Mouse (Mus musculus) limb, embryonic 11.5 days (tissue): ENCODE results near the gene Smtn. TPM values are rescaled to one million over a fixed set of nuclear protein-coding genes. Genes with fewer than 3 reads are reported as not detected.
A peak's percentile ranks its signal among the peaks of the same experiment; 100 is the strongest.

Experiments used
- ATAC-seq: fragments of 200-750 bp; cut with Nextera tagmentation; 2 replicates; pipeline ENCODE4 v1.8.0; 2017; ENCODE audit warnings: low read depth; ENCODE audit not compliant: insufficient number of reproducible peaks, low FRiP score, low TSS enrichment
- DNase-seq: peaks from one replicate; pipeline ENCODE4 v3.0.0-alpha.2; 2015; ENCODE audit warnings: low spot score
- H3K27ac ChIP-seq: fragments of 300-500 bp; sonication (generic); replicated peaks from 2 replicates; pipeline ENCODE4 v1.5.1; 2014; ENCODE audit warnings: low read depth, mild to moderate bottlenecking, low read length
- H3K27me3 ChIP-seq: fragments of 300-500 bp; sonication (generic); 2 replicates; pipeline ENCODE4 v1.6.1; 2014; ENCODE audit warnings: mild to moderate bottlenecking, low read length, mixed read lengths; ENCODE audit not compliant: control insufficient read depth, insufficient read depth
- H3K36me3 ChIP-seq: fragments of 300-500 bp; sonication (generic); 2 replicates; pipeline ENCODE4 v1.6.1; 2014; ENCODE audit warnings: mild to moderate bottlenecking, low read length, moderate library complexity, mixed read lengths; ENCODE audit not compliant: control insufficient read depth, insufficient read depth
- H3K4me1 ChIP-seq: fragments of 300-500 bp; sonication (generic); 2 replicates; pipeline ENCODE4 v1.6.1; 2014; ENCODE audit warnings: low read length, mixed read lengths; ENCODE audit not compliant: control insufficient read depth, insufficient read depth
- H3K4me2 ChIP-seq: fragments of 300-500 bp; sonication (generic); 2 replicates; pipeline ENCODE4 v1.6.1; 2014; ENCODE audit warnings: low read depth, mild to moderate bottlenecking, moderate library complexity; ENCODE audit not compliant: severe bottlenecking
- H3K4me3 ChIP-seq: fragments of 300-500 bp; sonication (generic); 2 replicates; pipeline ENCODE4 v1.5.1; 2014; ENCODE audit warnings: low read depth, low read length
- H3K9ac ChIP-seq: fragments of 300-500 bp; sonication (generic); 2 replicates; pipeline ENCODE4 v1.6.1; 2014; ENCODE audit warnings: mild to moderate bottlenecking, low read length
- H3K9me3 ChIP-seq: fragments of 300-500 bp; sonication (generic); 2 replicates; pipeline ENCODE4 v1.6.1; 2016; ENCODE audit warnings: low read length; ENCODE audit not compliant: control insufficient read depth
- WGBS: fragments of 180-500 bp; shearing (Covaris S2); extraction: QIAGEN DNeasy Blood & Tissue Kit; methylation state at CpG from one replicate; pipeline ENCODE4 v1.1.7; 2014; 5-methylcytosine and 5-hydroxymethylcytosine counted together
- polyA plus RNA-seq: library from polyadenylated mRNA; unstranded; fragments of >200 nt; fragmentation: Nextera tagmentation; extraction: Ambion mirVana; gene quantifications from 2 replicates; pipeline ENCODE4 v1.2.1, GENCODE M21; 2014

The Smtn gene
- polyA plus RNA-seq, 1 experiment from 2014 or later, result 38.8 TPM

DNA sequence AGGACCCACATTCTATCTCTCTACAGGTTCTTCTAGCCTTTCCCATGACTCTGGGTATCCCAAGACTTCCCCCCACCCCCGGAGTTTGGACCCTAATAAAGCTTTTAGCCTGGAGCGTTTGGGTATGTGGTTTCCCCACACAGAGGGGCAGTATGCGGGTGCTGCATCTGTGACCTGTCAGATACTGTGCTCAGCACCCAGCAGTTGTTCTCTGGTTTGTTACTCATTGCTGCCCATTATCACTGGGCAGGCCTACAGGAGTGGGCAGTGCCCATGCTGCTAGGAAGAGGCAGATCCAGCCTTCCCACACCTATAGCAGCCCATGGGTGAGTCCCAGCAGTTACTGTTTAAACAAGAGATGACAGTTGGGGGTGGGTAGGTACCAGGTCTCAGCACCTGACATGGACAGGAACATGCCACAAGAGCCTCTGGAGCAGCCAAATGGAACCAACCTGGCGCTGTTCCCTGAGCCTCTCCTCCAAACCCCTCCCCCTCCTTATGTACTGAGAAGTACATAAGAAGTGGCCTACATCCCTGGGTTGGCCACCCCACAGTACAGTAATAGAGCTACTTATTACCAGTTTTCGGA is 3.6 kb downstream of the Smtn start:
- ATAC-seq (no peak), DNase-seq (no peak)
- H3K9me3 ChIP-seq, result no peaks in the 10 kb centered on the region
- no peak overlapping the region for H3K4me3 ChIP-seq
- H3K4me2 ChIP-seq, result no peak overlapping the region
- no peak overlapping the region for H3K9ac ChIP-seq
- H3K27me3 ChIP-seq, result no peaks in the 10 kb centered on the region
- 91% methylated on average over 5 of the region's 5 CpGs for WGBS
- H3K36me3 ChIP-seq, result peaks cover 6% of the 10 kb centered on the region
- H3K4me1 ChIP-seq, result peaks cover 17% of the 10 kb centered on the region
- no peak overlapping the region for H3K27ac ChIP-seq

DNA sequence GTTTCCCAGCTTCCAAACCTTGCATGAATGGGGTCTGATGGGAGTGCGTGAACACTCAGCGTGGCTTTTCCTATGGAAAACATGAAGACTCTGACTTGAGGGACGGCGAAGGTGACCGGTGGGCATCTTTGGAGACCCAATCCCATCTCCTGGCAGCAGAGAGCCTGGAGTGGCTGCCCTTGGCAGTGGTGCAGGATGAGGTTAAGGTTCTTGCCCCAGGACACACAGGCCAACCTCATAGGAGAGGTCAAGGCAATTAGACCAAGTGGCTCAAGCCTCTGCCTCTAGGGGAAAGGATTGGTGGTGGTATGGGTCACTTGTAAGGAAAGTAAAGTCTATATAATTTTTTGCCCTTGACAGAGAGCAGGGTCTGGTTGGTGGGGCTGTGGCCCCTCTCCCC is 4.3 kb downstream of the Smtn start:
- H3K4me1 ChIP-seq, result peaks cover 17% of the 10 kb centered on the region
- no peaks in the 10 kb centered on the region for H3K27me3 ChIP-seq
- DNase-seq (no peak), ATAC-seq (no peak)
- peak overlapping the region; percentile 72 for H3K9ac ChIP-seq
- WGBS, result 49% methylated on average over 5 of the region's 5 CpGs
- H3K4me3 ChIP-seq, result peak overlapping the region; percentile 45
- H3K36me3 ChIP-seq, result peaks cover 9% of the 10 kb centered on the region
- peak overlapping the region; percentile 87 for H3K27ac ChIP-seq
- peak overlapping the region; percentile 85 for H3K4me2 ChIP-seq
- no peaks in the 10 kb centered on the region for H3K9me3 ChIP-seq

DNA sequence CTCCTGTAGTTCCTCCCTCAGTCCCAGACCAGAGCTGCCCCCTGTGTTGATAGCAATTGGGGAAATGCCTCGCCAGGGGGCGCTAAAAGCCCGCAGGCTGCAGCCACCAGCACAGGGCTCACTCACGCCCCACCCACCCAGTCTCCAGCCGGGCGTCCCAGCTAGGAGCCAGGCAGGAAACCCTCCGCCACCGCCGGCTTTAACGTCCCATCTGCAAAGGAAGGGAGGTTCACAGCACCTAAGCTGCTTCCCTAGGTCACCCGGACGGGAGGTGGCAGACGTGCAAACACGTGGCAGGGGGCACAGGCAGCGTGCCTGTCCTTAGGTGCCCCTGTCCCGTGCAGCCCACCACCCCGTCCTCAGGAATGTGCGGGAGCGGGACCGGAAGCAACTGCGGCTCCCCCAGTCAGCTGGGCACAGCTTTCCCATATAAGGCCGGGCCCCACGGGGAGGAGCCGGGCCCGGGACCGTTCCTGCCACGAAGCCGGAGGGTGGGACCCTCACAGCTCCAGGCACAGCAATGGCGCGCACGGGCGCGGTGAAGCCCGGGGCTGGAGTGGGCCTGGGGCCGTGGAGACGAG is 4.9 kb downstream of the Smtn start:
- ATAC-seq, result peak; percentile 81
- H3K27ac ChIP-seq, result peak overlapping the region; percentile 87
- H3K27me3 ChIP-seq, result no peaks in the 10 kb centered on the region
- H3K4me2 ChIP-seq, result peak overlapping the region; percentile 85
- peak overlapping the region; percentile 45 for H3K4me3 ChIP-seq
- peak overlapping the region; percentile 72 for H3K9ac ChIP-seq
- WGBS, result under 1% methylated on average over 36 of the region's 36 CpGs
- peaks cover 12% of the 10 kb centered on the region for H3K36me3 ChIP-seq
- no peaks in the 10 kb centered on the region for H3K9me3 ChIP-seq
- peak; percentile 99 for DNase-seq
- peaks cover 17% of the 10 kb centered on the region for H3K4me1 ChIP-seq

DNA sequence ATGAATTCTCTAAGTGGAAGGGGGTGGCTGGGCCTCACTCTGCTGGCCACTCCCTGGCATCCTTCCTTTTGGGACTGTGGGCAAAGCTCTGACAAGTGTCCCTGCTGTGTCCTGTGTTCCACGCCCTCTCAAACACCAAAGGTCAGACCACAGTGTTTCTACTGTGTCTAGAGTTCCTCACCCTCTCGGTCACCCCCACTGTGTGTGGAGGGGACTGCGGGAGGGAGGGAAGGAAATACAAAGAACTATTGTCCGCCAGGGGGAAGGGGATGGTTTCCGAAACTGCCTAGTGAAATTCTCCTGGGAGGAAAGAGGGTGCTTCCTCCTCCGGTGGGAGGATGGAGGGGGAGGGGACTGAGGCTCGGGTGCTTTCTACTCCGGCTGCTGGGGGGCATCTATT is 5.5 kb downstream of the Smtn start:
- H3K4me2 ChIP-seq, result peak overlapping the region; percentile 34; the same call in 1 of the 2 replicates
- ATAC-seq (no peak), DNase-seq (no peak)
- no peaks in the 10 kb centered on the region for H3K9me3 ChIP-seq
- no peak overlapping the region; the same call in 1 of the 2 replicates for H3K27ac ChIP-seq
- no peaks in the 10 kb centered on the region for H3K27me3 ChIP-seq
- H3K4me3 ChIP-seq, result no peak overlapping the region
- H3K4me1 ChIP-seq, result peaks cover 17% of the 10 kb centered on the region
- H3K9ac ChIP-seq, result peak overlapping the region; percentile 72
- H3K36me3 ChIP-seq, result peaks cover 12% of the 10 kb centered on the region
- 28% methylated on average over 8 of the region's 8 CpGs for WGBS

DNA sequence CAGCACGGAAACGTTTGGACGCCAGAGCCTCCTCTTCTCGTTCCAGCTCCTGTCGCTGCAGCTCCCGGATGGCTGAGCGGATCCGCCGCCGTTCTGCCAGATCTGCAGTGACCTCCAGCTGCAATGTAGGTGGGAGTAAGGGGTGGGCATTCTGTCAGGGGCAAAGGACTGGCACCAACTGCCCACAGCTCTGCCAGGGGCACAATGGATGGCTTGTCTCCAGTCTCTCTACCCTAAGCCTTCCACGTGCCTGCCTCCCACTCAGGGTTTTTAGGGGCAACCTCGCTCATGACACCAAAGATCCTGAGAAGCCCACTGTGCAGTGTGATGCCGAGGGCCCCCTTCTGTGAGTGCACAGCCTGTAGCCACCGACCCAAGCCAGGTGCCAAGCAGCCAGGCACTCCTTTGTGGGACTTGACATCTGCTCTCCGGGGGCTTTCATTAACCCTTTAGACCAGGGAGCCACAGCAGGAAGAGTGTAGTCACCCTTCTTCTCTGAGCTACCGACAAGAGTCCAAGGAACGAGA is 6.9 kb downstream of the Smtn start:
- Histone ChIP-seq H3K9me3 (no peaks in the 10 kb centered on the region), H3K27ac (no peak overlapping the region), H3K4me2 (no peak overlapping the region), H3K9ac (no peak overlapping the region), H3K27me3 (no peaks in the 10 kb centered on the region), H3K4me1 (peaks cover 15% of the 10 kb centered on the region), H3K36me3 (peaks cover 23% of the 10 kb centered on the region), H3K4me3 (no peak overlapping the region)
- no peak for ATAC-seq
- DNase-seq, result no peak
- 92% methylated on average over 17 of the region's 17 CpGs for WGBS

DNA sequence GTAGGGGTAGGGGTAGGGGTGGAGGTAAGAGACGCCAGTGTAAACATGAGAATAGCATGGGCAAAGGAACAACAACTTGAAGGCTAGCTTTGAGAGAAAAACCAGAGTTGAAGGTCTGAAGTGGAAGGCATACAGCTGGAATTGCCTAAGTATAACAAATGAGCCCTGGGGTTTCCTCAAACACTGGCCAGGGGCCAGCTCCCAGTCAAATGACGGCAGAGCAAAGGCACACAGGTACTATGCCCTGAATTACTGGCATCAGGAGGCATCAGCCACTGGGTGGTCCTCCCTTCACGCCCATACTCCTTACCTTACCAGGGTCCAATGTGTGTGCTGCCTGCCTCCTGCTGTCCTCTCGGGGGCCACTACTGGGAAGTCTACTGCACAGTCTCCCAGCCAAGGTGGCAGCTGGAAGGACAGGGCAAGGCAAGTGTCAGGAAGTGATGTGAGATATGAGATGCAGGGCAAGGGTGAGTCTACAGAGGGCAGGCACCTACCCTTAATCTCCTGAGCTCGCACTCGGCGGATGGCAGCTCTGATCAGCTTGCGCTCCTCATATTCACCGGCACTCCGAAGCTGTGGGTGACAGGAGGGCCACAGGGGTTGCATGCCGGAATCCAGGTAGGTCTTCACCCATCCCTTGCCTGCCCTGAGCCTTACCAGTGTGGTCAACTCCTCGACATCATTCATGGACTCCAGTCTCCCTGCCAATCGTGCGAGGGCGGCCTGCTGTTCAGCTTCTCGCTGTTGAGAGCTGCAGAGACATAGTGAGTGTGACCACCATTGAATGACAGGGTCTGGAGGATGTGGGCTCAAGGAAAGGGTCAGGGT is 8.1 kb downstream of the Smtn start:
- no peak for DNase-seq
- Histone ChIP-seq H3K27me3 (no peaks in the 10 kb centered on the region), H3K4me2 (no peak overlapping the region), H3K4me1 (peaks cover 7% of the 10 kb centered on the region; the same call in 1 of the 2 replicates), H3K4me3 (no peak overlapping the region), H3K9me3 (no peaks in the 10 kb centered on the region), H3K27ac (no peak overlapping the region), H3K9ac (no peak overlapping the region), H3K36me3 (peaks cover 23% of the 10 kb centered on the region)
- WGBS, result 90% methylated on average over 16 of the region's 16 CpGs
- ATAC-seq, result no peak

DNA sequence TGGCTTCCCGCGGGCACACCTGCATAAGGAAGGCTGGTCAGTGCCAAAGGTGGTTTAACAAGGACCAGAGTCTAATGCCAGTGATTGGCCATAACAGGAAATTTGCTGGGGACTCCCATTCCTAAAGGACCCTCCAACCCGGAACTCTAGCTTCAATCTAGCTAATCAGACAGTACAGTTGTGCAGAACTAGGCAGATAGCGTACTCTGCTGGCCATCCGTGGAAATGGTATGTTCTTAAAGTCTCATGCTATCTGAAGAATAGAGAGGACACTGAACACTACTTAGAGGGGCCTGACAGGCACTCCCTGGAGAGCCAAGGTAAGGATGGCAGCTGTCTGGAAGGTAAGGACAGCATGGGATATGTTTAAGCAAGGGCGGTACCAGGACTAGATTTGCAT is 8.8 kb downstream of the Smtn start:
- Histone ChIP-seq H3K4me3 (no peak overlapping the region), H3K36me3 (peaks cover 23% of the 10 kb centered on the region), H3K4me2 (no peak overlapping the region), H3K27ac (no peak overlapping the region), H3K27me3 (no peaks in the 10 kb centered on the region), H3K9ac (no peak overlapping the region), H3K4me1 (peaks cover 7% of the 10 kb centered on the region; the same call in 1 of the 2 replicates), H3K9me3 (no peaks in the 10 kb centered on the region)
- 82% methylated on average over 6 of the region's 6 CpGs for WGBS
- DNase-seq (no peak), ATAC-seq (no peak)

DNA sequence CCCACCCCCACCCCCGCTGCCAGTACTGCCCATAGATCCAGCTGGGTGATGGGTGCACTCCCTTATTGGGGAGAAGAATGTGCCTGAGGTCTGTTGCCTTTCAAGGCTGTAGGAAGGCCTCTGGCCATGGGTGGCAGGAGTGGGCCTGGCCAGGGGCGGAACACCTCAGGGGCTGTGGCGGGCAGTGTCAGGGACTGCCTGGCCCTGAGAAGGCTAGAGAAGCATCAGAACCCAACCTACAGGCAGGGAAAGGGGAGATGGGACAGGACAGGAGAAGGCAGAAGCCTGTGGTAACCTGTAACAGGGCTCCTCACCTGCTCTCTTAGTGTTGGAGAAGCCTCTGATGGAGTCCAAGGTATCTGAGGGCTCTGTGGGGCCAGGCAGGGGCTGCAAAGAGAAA is 9.7 kb downstream of the Smtn start:
- ATAC-seq (no peak), DNase-seq (no peak)
- Histone ChIP-seq H3K27ac (no peak overlapping the region), H3K36me3 (peaks cover 24% of the 10 kb centered on the region), H3K9me3 (no peaks in the 10 kb centered on the region), H3K4me3 (no peak overlapping the region), H3K4me1 (peaks cover 2% of the 10 kb centered on the region; the same call in 1 of the 2 replicates), H3K27me3 (no peaks in the 10 kb centered on the region), H3K4me2 (no peak overlapping the region), H3K9ac (no peak overlapping the region)
- 94% methylated on average over 3 of the region's 3 CpGs for WGBS
